Mouse (Mus musculus) splenic B cell, adult 2 months (primary cell): ENCODE results near the gene Slc24a4.

Source experiments
- DNase-seq: peaks from one replicate; pipeline ENCODE4 v3.0.0-alpha.2; 2011; ENCODE audit warnings: low read depth, low spot score
- H3K27me3 ChIP-seq: 2 replicates; pipeline ENCODE4 v1.6.1; 2012; ENCODE audit warnings: mild to moderate bottlenecking, low read length, moderate library complexity, mixed read lengths; ENCODE audit not compliant: control insufficient read depth, poor library complexity, insufficient read depth, severe bottlenecking
- H3K36me3 ChIP-seq: 2 replicates; pipeline ENCODE4 v1.6.1; 2012; ENCODE audit warnings: mild to moderate bottlenecking, low read length, moderate library complexity, mixed read lengths; ENCODE audit not compliant: control insufficient read depth, poor library complexity, insufficient read depth, severe bottlenecking

The Slc24a4 gene

DNA sequence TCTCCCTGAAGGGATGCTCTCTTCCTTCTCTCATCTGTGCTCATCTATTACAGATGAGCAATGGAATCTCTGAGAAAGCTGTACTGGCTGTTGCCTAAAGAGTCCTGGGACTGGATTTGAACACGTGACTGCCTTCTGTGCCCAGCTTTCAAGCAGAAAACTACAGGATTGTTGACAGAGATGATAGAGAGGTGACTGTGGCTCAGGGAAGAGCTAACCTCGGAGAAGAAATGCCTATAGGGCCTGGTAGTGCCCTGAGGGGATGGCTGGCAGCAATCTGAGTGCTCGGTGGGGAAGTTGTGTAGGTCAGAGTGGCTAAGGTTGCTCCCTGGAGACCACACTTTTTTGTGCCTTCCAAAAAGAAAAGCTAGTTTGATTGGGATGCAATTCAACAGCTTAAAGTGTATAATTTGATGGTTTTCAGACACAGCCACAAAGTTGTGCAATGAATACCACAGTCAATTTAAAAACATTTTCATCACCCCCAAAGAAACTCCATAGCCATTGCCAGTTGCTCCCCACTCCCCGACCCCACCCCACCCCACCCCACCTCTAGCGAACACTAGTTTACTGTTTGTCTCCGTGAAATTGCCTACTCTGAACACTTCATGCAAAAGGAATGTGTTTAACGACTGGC, 152.5 kb downstream of the Slc24a4 start:
- no peak for DNase-seq
- Histone ChIP-seq H3K27me3 (no peaks in the 10 kb centered on the region), H3K36me3 (no peaks in the 10 kb centered on the region)

DNA sequence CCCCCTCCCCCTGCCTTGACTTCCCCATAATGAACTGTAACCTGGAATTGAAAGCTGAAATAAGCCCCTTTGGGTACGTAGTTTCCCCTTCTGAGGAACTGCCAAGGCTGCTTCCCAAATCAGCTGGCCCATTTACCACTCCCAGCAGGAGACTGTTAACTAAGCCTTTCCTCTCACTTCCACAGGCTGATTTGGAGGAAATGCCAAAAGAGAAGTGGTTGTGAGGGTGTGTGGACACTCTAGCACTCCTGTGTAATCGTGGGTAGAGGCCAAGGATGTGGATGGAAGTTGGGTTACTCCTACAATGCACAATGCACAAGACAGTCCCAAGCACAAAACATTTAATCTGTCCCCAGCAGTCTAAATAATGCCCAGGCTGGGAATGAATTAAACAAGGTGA, 153.6 kb downstream of the Slc24a4 start:
- no peak for DNase-seq
- Histone ChIP-seq H3K36me3 (no peaks in the 10 kb centered on the region), H3K27me3 (no peaks in the 10 kb centered on the region)

DNA sequence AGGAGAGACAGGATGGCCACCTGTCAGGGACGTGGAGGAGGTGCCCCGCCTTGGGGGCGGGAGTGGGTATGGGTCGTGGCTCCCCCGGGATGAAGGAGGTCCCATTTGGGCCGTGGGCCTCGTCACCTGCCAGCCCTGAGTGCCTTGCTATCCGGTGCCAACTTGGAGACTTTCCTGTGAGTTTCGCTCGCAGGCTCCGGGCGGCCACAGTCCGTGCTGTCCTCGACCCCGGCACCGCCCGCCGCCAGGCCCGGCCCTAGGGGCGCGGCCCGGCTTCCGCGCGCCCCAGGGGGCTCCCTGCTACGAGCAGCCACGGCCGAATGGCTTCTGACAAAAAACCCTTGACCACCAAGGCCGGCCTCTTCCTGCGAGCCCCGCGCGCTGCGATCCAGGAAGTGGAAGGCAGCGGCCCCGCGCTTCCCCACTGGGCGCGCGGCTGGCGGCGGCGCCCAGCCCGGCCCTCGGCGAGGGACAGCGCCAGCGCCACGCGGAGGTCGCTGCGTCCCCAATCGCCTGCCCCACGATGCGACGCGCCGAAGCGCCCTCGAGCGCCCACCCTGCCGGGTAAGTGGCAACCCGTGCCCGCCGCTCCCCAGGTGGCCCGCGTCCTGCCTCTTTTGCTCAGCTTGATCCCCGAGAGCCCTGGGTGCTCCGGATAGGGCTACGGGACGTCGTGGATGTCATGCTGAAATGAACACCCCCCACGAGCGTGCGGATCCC, 154.4 kb downstream of the Slc24a4 start, which contains the start of gene Rin3:
TSS of gene Rin3 (plus strand) at position 286 of the 720 bp plus-strand sequence.
- Histone ChIP-seq H3K36me3 (no peaks in the 10 kb centered on the region), H3K27me3 (no peaks in the 10 kb centered on the region)
- DNase-seq: peak; percentile 64

DNA sequence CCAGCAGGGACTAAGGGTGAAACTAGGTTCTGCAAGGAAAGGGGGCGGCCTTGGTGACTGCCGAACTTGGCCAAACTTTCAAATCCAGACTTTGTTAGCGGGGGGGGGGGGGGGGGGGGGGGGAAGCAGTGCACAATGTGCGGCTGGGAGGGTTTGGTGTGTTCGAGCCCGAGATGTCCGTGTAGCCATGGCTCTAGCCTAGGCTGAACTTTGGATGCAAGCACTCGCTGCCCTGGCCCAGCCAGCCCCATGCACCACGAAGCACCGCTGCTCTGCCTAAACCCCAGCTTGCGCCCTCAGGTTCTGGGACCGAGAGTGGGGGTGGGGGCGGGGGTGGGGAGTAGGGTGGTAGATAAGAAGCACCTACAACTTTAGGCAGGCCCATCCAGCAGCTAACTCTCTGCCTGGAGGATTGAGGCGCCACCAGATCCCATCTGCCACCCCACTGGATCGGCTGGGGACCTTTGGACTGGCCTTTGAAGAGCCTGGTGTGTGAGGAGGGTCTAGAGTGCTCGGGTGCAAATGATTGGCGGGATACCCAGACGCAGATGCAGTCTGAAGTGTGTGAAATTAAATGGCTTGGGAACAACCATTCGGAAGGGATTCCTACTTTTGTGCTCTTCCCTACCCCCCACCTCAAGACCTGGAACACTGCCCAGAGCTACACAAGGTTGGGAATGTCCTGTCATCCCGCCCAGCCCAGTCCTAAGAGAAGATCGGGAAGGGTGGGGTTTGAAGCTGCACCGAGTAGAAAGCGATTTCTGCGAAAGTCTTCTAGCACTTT, 155.1 kb downstream of the Slc24a4 start:
- Histone ChIP-seq H3K27me3 (no peaks in the 10 kb centered on the region), H3K36me3 (no peaks in the 10 kb centered on the region)
- no peak for DNase-seq

DNA sequence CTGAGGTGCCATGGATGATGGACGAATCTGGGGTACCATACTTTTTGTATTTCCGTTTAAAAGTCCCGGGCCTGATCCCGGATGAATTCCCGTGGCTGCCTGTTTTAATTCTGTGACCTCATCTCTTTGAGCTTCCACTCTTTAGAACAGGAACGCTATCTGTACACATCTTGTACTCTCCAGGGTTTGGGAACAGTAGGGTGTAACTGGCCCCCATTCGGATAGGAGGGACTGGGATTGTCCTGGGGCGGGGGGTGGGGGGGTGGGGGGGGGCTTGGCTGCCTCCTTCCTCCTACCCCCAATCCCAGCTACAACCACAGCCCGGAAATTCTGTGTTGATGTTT, 155.7 kb downstream of the Slc24a4 start:
- H3K27me3 ChIP-seq: no peaks in the 10 kb centered on the region
- no peaks in the 10 kb centered on the region for H3K36me3 ChIP-seq
- no peak for DNase-seq

DNA sequence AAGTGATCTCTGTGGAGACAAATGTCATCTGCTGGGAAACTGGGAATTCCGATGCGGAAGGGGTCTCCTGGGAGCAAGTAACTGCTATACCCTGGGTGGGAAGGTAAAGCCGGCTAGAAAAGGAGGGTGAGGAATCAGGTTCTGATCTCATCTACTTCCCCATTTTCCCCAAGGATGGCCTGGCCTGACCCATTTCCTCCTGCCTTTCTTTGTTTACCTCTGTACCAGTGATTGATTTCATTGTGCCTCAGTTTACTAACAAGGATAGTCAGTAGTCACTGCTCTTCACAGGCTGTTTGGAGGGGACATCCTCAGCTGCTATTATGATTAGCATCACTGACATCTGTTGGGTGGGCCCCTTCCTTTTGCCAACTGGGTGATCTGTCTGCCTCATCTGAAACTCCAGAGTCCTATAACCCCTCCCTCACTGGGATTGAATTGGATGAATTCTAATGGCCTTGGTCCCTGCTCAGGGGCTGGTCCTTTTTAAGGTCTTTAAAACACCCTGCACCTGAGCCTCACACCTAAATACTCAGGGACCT, 156.2 kb downstream of the Slc24a4 start:
- no peaks in the 10 kb centered on the region for H3K36me3 ChIP-seq
- DNase-seq: no peak
- H3K27me3 ChIP-seq: no peaks in the 10 kb centered on the region

DNA sequence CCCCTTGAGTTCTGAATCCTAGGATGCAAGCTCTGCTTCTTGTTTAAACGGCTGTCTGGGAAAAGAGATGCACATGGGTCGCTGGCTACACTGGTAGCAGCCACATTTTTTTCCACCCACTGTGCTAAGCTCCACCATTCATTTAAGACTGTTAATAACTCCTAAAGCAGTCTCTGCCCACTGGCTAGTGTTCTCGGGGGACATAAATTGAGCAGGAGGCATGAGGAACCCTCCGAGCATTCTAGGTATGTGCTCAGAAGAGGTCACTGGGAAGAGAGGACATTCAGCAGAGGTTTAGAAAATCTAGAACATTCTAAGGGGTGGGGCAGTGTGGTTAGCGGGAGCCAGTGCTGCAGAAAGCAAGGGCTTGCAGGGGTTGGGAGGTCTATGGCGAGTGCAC, 156.8 kb downstream of the Slc24a4 start:
- Histone ChIP-seq H3K36me3 (no peaks in the 10 kb centered on the region), H3K27me3 (no peaks in the 10 kb centered on the region)
- no peak for DNase-seq

DNA sequence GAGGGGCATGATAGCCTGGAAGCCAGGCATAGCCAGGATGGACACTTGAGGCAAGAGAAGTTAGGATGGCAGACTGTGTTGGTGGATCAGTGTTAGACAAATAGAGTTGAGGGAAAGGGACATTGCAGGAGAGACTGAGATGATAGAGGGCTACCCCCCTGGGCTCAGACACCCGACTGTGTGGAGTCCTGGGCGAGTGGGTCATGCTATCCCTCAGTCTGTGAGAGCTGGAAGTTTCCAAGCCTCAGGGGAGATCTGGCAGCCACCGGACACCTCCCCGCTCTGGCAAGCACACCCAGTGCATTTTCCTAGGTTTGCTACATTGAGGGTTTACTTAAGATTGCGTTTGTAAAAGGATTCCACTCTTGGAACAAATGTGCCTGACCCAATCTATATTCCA, 157.2 kb downstream of the Slc24a4 start:
- Histone ChIP-seq H3K27me3 (no peaks in the 10 kb centered on the region), H3K36me3 (no peaks in the 10 kb centered on the region)
- DNase-seq: no peak

DNA sequence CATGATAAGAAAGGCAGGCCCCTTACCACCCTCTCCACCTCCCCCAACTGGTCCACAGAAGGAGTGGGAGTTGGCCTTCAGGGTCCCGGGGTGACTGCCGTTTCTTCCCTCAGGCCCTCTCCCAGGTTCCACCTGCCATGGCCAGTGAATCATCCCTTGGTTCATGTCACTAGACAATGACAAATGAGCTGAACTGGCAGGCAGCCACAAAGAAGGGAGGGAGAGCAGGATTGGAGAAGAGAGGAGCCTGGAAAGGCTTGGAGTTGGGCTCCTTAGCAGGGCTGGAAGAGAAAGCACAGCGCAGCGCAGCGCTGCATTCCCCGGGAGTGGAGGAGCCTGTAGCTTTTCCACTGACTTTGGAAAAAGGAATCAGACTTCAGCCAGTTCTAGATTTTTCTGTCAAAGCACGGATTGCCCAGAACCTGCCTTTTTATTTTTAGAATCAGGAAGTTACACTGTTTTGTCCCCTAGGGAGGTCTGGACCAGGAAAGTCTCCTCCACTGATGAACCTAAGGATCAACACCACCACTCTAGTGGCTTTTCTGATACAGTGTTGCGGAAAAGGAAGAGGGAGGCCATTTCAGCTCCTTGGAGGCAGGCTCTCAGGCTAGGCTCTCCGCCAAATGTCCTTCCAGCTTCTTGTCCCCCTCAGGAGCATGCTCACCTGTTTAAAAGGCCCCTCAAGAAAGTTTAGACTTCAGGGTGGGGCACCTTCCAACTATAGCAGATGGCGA, 158.3 kb downstream of the Slc24a4 start:
- no peaks in the 10 kb centered on the region for H3K36me3 ChIP-seq
- no peak for DNase-seq
- no peaks in the 10 kb centered on the region for H3K27me3 ChIP-seq

DNA sequence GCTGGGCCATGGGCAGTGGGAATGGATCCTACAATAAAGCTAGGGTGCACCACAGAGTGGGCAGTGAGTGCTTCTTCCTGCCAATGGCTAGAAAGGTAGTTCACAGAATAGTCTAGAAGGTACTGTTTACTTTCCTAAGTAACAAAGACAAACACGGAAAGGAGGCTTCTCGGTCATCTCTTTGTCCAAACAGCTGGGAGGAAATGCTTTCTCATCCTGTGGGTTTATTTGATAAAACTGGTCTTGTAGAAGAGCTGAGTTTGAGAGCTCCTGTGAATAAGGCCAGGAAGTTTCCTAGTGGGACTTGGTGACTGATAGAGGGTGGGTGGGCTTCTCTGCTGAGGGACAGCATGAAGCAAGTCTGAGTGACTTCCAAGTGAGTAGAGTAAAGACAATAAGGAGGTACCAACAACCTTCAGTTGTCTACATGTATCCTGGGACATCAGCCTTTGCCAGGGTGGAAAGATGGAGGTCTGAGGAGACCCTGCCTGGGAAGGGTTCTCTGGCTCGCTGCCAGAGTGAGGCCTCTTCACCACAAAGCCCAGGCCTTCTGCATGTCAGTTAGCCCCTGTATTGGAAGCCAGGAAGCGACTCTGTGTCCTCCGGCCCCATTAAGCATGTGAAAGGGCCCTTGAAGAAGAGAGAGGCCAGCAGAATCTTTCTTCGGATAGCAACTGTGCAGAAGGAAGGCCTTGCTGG, 159.5 kb downstream of the Slc24a4 start:
- Histone ChIP-seq H3K36me3 (no peaks in the 10 kb centered on the region), H3K27me3 (no peaks in the 10 kb centered on the region)
- no peak for DNase-seq

DNA sequence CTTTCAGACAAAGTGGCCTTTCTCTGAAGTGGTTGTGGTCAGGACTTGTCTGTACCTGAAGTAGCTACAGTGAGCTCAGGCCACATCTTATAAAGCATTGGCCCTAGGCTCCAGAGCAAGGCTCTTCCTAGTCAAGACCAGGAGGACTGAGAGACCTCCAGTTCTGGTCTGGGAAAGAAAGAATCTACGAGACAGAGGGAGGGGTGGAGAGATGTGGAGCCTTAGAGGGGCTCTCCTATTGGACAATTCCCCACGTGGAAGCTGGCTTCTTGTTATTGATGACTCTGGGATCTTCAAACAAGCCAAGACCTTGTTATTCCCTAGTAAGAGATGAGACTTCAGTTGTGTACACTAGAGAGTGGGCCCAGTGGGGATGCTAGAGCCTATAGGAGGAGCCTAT, 160.3 kb downstream of the Slc24a4 start:
- DNase-seq: no peak
- Histone ChIP-seq H3K27me3 (no peaks in the 10 kb centered on the region), H3K36me3 (no peaks in the 10 kb centered on the region)

DNA sequence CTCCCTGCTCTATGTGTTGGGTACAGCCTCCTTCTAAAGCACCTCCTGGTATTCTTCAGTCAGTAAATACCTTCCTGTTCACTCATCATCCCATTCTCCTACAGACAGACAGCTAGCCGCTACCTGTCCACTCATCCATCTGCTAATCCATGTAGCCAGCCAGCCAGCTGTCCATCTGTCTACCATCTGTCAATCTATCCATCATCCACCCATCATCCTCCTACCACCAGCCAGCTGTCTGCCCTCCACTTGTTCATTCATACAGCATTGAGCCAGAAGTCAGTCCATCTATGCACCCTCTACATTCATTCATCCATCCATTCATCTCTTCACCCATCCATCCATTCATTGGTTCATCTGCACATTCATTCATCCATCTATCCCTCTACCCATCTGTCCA, 161.0 kb downstream of the Slc24a4 start:
- Histone ChIP-seq H3K36me3 (no peaks in the 10 kb centered on the region), H3K27me3 (no peaks in the 10 kb centered on the region)
- no peak for DNase-seq

DNA sequence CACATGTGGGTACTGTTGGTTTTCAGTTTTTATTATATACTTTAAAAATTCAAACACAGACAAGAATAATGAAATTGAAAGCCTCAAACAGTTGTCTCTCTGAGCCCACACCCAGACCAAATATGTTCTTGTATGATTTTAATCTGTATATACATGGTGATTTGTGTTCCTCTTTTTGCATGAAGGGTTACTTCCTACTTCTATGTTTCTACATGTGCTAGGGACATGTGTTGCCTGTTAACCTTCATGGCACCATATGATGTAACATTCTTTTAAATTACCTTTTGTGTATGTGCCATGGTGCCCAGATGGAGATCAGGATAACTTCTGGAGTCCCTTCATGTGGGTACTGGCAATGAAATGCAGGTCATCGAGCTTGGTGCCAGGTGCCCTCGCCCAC, 162.1 kb downstream of the Slc24a4 start:
- H3K27me3 ChIP-seq: no peaks in the 10 kb centered on the region
- H3K36me3 ChIP-seq: no peaks in the 10 kb centered on the region
- peak; percentile 49 for DNase-seq

DNA sequence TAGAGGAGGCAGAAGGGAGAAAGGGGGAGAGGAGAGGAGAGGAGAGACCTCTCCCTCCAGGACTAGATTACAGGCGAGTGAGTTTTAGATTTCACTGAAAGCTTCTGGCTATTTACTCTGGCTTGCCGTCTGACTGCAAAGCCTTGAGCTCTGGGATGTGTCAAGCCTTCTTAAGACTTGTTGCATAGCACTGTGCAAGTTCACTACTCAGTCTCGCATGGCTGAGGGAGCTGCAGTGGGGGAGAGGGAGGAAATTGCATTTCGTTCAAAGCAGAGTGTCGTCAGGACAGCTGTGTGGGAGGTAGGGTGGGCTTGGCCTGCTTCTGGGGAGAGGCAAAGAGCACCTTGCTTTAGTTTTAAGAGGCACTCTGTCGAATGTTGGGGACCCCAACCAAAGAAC, 163.2 kb downstream of the Slc24a4 start:
- DNase-seq: peak; percentile 38

More for the DNA sequence above, 163.2 kb downstream of the Slc24a4 start:
- H3K36me3 ChIP-seq: no peaks in the 10 kb centered on the region
- H3K27me3 ChIP-seq: no peaks in the 10 kb centered on the region
